Mouse (Mus musculus) lung, postnatal 0 days (tissue): ENCODE data around the gene 4930548H24Rik. TPM values are rescaled to one million over a fixed set of nuclear protein-coding genes. Genes with fewer than 3 reads are reported as not detected.

Source experiments
- ATAC-seq: fragments of 200-750 bp; cut with Nextera tagmentation; 2 replicates; pipeline ENCODE4 v1.8.0; 2017; ENCODE audit warnings: moderate library complexity
- DNase-seq: peaks from one replicate; pipeline ENCODE4 v3.0.0-alpha.2; 2016; ENCODE audit warnings: low spot score
- H3K27ac ChIP-seq: fragments of 300-500 bp; sonication (generic); 2 replicates; pipeline ENCODE4 v1.5.1; 2014; ENCODE audit warnings: antibody characterized with exemption, mild to moderate bottlenecking, low read length, mixed read lengths
- H3K27me3 ChIP-seq: fragments of 300-500 bp; sonication (generic); replicated peaks from 2 replicates; pipeline ENCODE4 v1.6.1; 2014; ENCODE audit warnings: low read length, mixed read lengths; ENCODE audit not compliant: insufficient read depth
- H3K36me3 ChIP-seq: fragments of 300-500 bp; sonication (generic); 2 replicates; pipeline ENCODE4 v1.6.1; 2014; ENCODE audit warnings: low read length, mixed read lengths; ENCODE audit not compliant: insufficient read depth
- H3K4me1 ChIP-seq: fragments of 300-500 bp; sonication (generic); 2 replicates; pipeline ENCODE4 v1.6.1; 2014; ENCODE audit warnings: antibody characterized with exemption, low read depth, low read length, mixed read lengths; ENCODE audit not compliant: insufficient read depth
- H3K4me2 ChIP-seq: fragments of 300-500 bp; sonication (generic); replicated peaks from 2 replicates; pipeline ENCODE4 v1.6.1; 2014; ENCODE audit warnings: low read depth, mild to moderate bottlenecking, low read length, moderate library complexity, mixed read lengths
- H3K4me3 ChIP-seq: fragments of 300-500 bp; sonication (generic); 2 replicates; pipeline ENCODE4 v1.5.1; 2014; ENCODE audit warnings: low read depth, low read length
- H3K9ac ChIP-seq: fragments of 300-500 bp; sonication (generic); replicated peaks from 2 replicates; pipeline ENCODE4 v1.6.1; 2014; ENCODE audit warnings: low read depth, mild to moderate bottlenecking
- H3K9me3 ChIP-seq: fragments of 300-500 bp; sonication (generic); 2 replicates; pipeline ENCODE4 v1.6.1; 2016; ENCODE audit warnings: low read length, mixed read lengths
- CTCF ChIP-seq: IDR thresholded peaks from 2 replicates; pipeline ENCODE4 v1.5.1; 2016; ENCODE audit warnings: antibody characterized with exemption, mild to moderate bottlenecking
- EP300 ChIP-seq: IDR thresholded peaks from 2 replicates; pipeline ENCODE4 v1.6.1; 2016; ENCODE audit warnings: antibody characterized with exemption, mild to moderate bottlenecking, control low read depth
- WGBS: fragments of 180-500 bp; shearing (Covaris S2); extraction: QIAGEN DNeasy Blood & Tissue Kit; methylation state at CpG from one replicate; pipeline ENCODE4 v1.1.7; 2014; 5-methylcytosine and 5-hydroxymethylcytosine counted together
- polyA plus RNA-seq: library from polyadenylated mRNA; unstranded; fragments of >200 nt; fragmentation: Nextera tagmentation; extraction: Ambion mirVana; gene quantifications from 2 replicates; pipeline ENCODE4 v1.2.1, GENCODE M21; 2015

Gene 4930548H24Rik
- polyA plus RNA-seq, 1 experiment from 2014 or later = not detected

DNA sequence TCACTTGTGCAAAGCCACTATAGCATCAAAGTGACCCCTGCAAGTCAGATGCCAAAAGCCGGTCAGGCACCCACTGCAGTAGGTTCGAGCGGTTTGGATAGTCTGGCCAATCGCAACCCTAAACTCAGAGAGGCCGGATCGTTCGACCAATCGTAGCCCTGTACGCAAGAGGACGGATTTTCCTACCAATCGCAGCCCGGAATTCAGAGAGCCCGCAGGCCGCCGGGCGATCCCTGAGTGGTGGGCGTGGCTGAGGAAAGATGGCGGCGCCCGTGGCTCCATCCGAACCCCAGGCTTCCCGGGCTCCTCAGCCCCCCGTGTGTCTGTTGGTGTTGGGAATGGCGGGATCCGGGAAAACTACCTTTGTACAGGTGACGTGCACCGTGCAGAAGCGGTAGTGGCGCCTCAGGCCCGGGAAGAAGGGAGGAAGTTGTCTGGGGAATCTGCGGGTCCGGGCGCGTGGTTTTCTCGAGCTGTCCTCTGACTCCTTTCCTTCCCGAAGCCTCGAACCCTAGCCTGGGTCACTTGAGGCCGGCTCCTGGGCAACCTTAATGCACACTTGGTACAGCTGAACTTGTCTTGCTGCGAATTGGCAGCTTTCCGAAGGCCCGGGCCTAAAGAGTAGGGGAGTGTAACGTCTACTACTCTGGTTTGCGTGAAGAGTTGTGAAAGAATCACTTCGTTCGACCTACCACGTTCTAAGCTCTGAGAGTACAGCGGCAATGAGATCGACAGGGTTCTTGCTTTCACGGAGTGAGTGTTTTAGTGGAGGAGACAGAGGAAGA, 9.2 kb downstream of the 4930548H24Rik start, which contains the start of gene Gpn1:
Gene Gpn1, plus strand, starts transcription at position 229 of the 785 bp plus-strand sequence.
- Histone ChIP-seq H3K36me3 (peaks cover 6% of the 10 kb centered on the region; the same call in 1 of the 2 replicates), H3K4me3 (peak within 1 kb of the TSS; percentile 75), H3K27me3 (no peaks in the 10 kb centered on the region), H3K4me2 (peak within 1 kb of the TSS; percentile 93), H3K9me3 (no peaks in the 10 kb centered on the region), H3K27ac (no peak within 1 kb of the TSS), H3K4me1 (peaks cover 6% of the 10 kb centered on the region; the same call in 1 of the 2 replicates), H3K9ac (peak within 1 kb of the TSS; percentile 45)
- WGBS = under 1% methylated on average over 49 of the region's 49 CpGs
- DNase-seq (peak; percentile 96), ATAC-seq (peak; percentile 100)
- no peak for TF ChIP-seq CTCF
- no peak for TF ChIP-seq EP300

DNA sequence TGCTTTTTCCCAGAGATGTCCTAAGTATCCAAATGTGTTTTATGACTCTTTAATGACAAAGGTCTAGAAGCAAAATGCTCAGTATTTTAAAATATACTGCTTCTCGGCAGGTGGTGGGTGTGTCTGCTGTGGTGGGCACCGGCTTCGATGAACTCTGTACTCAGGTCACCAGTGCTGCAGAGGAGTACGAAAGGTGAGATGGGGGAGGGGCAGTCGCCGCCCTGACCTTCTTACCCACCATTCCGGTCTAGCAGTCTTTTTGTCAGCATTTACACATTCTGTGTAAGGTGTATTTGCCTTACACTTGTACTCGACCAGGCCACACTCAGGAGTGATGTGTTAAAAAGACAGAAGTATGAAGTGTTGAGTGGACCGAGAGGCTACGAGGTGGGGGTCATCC, 19.3 kb downstream of the 4930548H24Rik start:
- H3K27ac ChIP-seq = no peak overlapping the region
- H3K9ac ChIP-seq = no peak overlapping the region
- TF ChIP-seq EP300 (no peak), CTCF (no peak)
- no peaks in the 10 kb centered on the region for H3K9me3 ChIP-seq
- DNase-seq = peak; percentile 25
- H3K36me3 ChIP-seq = peaks cover 18% of the 10 kb centered on the region
- H3K4me1 ChIP-seq = no peaks in the 10 kb centered on the region
- H3K27me3 ChIP-seq = no peaks in the 10 kb centered on the region
- no peak overlapping the region for H3K4me3 ChIP-seq
- WGBS = 59% methylated on average over 10 of the region's 10 CpGs
- ATAC-seq = no peak; the same call in 1 of the 2 replicates
- H3K4me2 ChIP-seq = no peak overlapping the region

- ATAC-seq = no peak
Measured at GRCm38 (mm10) chr5:31512481-31512880, 26.9 kb downstream of the 4930548H24Rik start.

GRCm38 (mm10) chr5:31520556-31520955, 35.0 kb downstream of the 4930548H24Rik start:
- TF ChIP-seq EP300 = no peak
- no peak for TF ChIP-seq CTCF
- ATAC-seq = no peak
- Histone ChIP-seq H3K9me3 (no peaks in the 10 kb centered on the region), H3K36me3 (peaks cover 12% of the 10 kb centered on the region; the same call in 1 of the 2 replicates), H3K4me1 (0 out of 2 replicates have a peak, but pooled peaks cover 2% of the 10 kb centered on the region), H3K27ac (no peak overlapping the region), H3K4me3 (no peak overlapping the region), H3K27me3 (no peaks in the 10 kb centered on the region), H3K4me2 (no peak overlapping the region), H3K9ac (no peak overlapping the region)
- no peak for DNase-seq
- 71% methylated on average over 6 of the region's 6 CpGs for WGBS

More at GRCm38 (mm10) chr5:31512481-31512880, 26.9 kb downstream of the 4930548H24Rik start:
- H3K27me3 ChIP-seq = no peaks in the 10 kb centered on the region
- no peak for TF ChIP-seq CTCF
- no peak for TF ChIP-seq EP300
- no peak overlapping the region for H3K9ac ChIP-seq
- no peak overlapping the region for H3K4me3 ChIP-seq
- no peaks in the 10 kb centered on the region for H3K4me1 ChIP-seq
- no peaks in the 10 kb centered on the region for H3K9me3 ChIP-seq
- peak; percentile 33 for DNase-seq
- H3K4me2 ChIP-seq = no peak overlapping the region
- no peak overlapping the region for H3K27ac ChIP-seq
- H3K36me3 ChIP-seq = peaks cover 23% of the 10 kb centered on the region; the same call in 1 of the 2 replicates
- WGBS = 81% methylated on average over 1 of the region's 1 CpGs

GRCm38 (mm10) chr5:31526354-31527116, 41.0 kb downstream of the 4930548H24Rik start, which contains the start of gene Slc4a1ap:
Slc4a1ap (plus strand) TSS chr5:31526995.
- DNase-seq (peak; percentile 87), ATAC-seq (peak; percentile 91)
- TF ChIP-seq EP300 (peak; percentile 61; the same call in 1 of the 2 replicates), CTCF (no peak)
- H3K4me2 ChIP-seq = peak within 1 kb of the TSS; percentile 97
- H3K4me1 ChIP-seq = peaks cover 4% of the 10 kb centered on the region; the same call in 1 of the 2 replicates
- peak within 1 kb of the TSS; percentile 82 for H3K9ac ChIP-seq
- no peaks in the 10 kb centered on the region for H3K9me3 ChIP-seq
- H3K27me3 ChIP-seq = no peaks in the 10 kb centered on the region
- peak within 1 kb of the TSS; percentile 72 for H3K27ac ChIP-seq
- H3K4me3 ChIP-seq = peak within 1 kb of the TSS; percentile 90
- under 1% methylated on average over 28 of the region's 28 CpGs for WGBS
- H3K36me3 ChIP-seq = peaks cover 10% of the 10 kb centered on the region; the same call in 1 of the 2 replicates
